Mouse (Mus musculus) heart, adult 2 months (tissue): ENCODE measurements around the gene Tbc1d2b.

Experiments used
- CTCF ChIP-seq: fragments of 200-600 bp; IDR thresholded peaks from 2 replicates; pipeline ENCODE4 v1.8.1; 2022; ENCODE audit warnings: antibody characterized with exemption, mild to moderate bottlenecking, moderate library complexity
- EP300 ChIP-seq: fragments of 200-500 bp; IDR thresholded peaks from 2 replicates; pipeline ENCODE4 v1.6.1; 2011; ENCODE audit warnings: low read depth, low read length, control low read depth; ENCODE audit not compliant: insufficient read depth
- POLR2A ChIP-seq: fragments of 200-500 bp; IDR thresholded peaks from 2 replicates; pipeline ENCODE4 v1.6.1; 2011; ENCODE audit warnings: mild to moderate bottlenecking, low read depth, low read length, control low read depth; ENCODE audit not compliant: insufficient read depth

- TF ChIP-seq POLR2A (no peak), CTCF (no peak), EP300 (no peak)
Observed at GRCm38 (mm10) chr9:90265322-90266039, 5.1 kb downstream of the Tbc1d2b start.
